ENCODE assay signal across 10 mouse cellular contexts in genomic region chr15:85913605-85914004, GRCm38 (mm10). TPM values are rescaled to one million over a fixed set of nuclear protein-coding genes. Genes with fewer than 3 reads are reported as not detected.
DNase-seq lines count a peak whose midpoint lies in the region; ATAC-seq and TF ChIP-seq lines count a peak whose summit lies in the region.
"Had no signal": no experiment of that assay in that cellular context is flagged by ENCODE, and none has a peak within 500 bp of the region (broad histone marks: within the 10 kb centered on the region; RNA-seq: fewer than 3 reads in every experiment).

No protein-coding gene starts in this region.

- in situ Hi-C loops in ES-E14 (cut with MboI; ENCODE audit: low sequenced_read_pairs in 2 of 2, unreplicated experiment in 2 of 2): loop anchor here (5.0 to 25.0 kb wide), 4 partner anchors 121 to 224 kb away; partner anchors contain the start of gene Celsr1 (in 1 of the 2)

- H3K4me2 ChIP-seq in intestine, embryonic 14.5 days (ENCODE audit: low read length): no peak overlapping the region
- no peak overlapping the region for H3K4me2 ChIP-seq in intestine, embryonic 16.5 days (ENCODE audit: low read depth, low read length)
- H3K4me2 ChIP-seq: heart, embryonic 13.5 days; neural tube, embryonic 12.5 days had no signal

- no peak overlapping the region for H3K4me3 ChIP-seq in intestine, embryonic 14.5 days (ENCODE audit: low read depth, low read length)
- no peak overlapping the region for H3K4me3 ChIP-seq in intestine, embryonic 16.5 days (ENCODE audit: low read length)
- no peak overlapping the region for H3K4me3 ChIP-seq in ES-E14 (ENCODE audit: insufficient read depth in 1 of 2, low read depth in 1 of 2, low read length in 2 of 2, poor library complexity in 1 of 2, severe bottlenecking in 1 of 2)
- H3K4me3 ChIP-seq: heart, embryonic 13.5 days; neural tube, embryonic 12.5 days had no signal

- no peaks in the 10 kb centered on the region for H3K27me3 ChIP-seq in intestine, embryonic 14.5 days (replicated peaks; ENCODE audit: control insufficient read depth, insufficient read depth, low read length)
- no peaks in the 10 kb centered on the region for H3K27me3 ChIP-seq in intestine, embryonic 16.5 days (replicated peaks; ENCODE audit: control insufficient read depth, insufficient read depth, low read length)
- H3K27me3 ChIP-seq: heart, embryonic 13.5 days; neural tube, embryonic 12.5 days had no signal

- no peak overlapping the region for H3K9ac ChIP-seq in intestine, embryonic 14.5 days (ENCODE audit: low read length)
- H3K9ac ChIP-seq in intestine, embryonic 16.5 days (ENCODE audit: low read depth, low read length): no peak overlapping the region
- no peak overlapping the region for H3K9ac ChIP-seq in ES-E14 (ENCODE audit: insufficient read depth, low read depth, low read length, poor library complexity, severe bottlenecking)
- H3K9ac ChIP-seq: heart, embryonic 13.5 days; neural tube, embryonic 12.5 days had no signal

- ATAC-seq in intestine, embryonic 14.5 days (replicated peaks; ENCODE audit: low FRiP score, low TSS enrichment, low read depth): no peak
- ATAC-seq in intestine, embryonic 16.5 days: no peak

- H3K36me3 ChIP-seq in intestine, embryonic 14.5 days (ENCODE audit: control insufficient read depth, insufficient read depth, low read length): no peaks in the 10 kb centered on the region
- no peaks in the 10 kb centered on the region for H3K36me3 ChIP-seq in intestine, embryonic 16.5 days (ENCODE audit: control insufficient read depth, insufficient read depth, low read length)
- no peaks in the 10 kb centered on the region for H3K36me3 ChIP-seq in ES-E14 (ENCODE audit: control insufficient read depth, insufficient read depth, low read length, poor library complexity, severe bottlenecking)

- DNase-seq in intestine, embryonic 14.5 days (ENCODE audit: low spot score): peak; percentile 94
- DNase-seq in B cell, adult 2 months: peak; percentile 84 to 85
- DNase-seq in ES-E14 (ENCODE audit: low read depth, low spot score): peak; percentile 56
- peak; percentile 57 for DNase-seq in embryo, embryonic 11.5 days (ENCODE audit: low read depth, low spot score)
- DNase-seq in lung, adult 18-20 months: peak; percentile 30 to 49
- DNase-seq in spleen, postnatal 4 days (ENCODE audit: low spot score in 2 of 2): peak; percentile 80 to 93
- DNase-seq in cerebellum, adult 9-10 months: no peak

- no peaks in the 10 kb centered on the region for H3K9me3 ChIP-seq in intestine, embryonic 14.5 days (ENCODE audit: control insufficient read depth, low read length)
- no peaks in the 10 kb centered on the region for H3K9me3 ChIP-seq in intestine, embryonic 16.5 days (ENCODE audit: control insufficient read depth, low read length)
- no peaks in the 10 kb centered on the region for H3K9me3 ChIP-seq in ES-E14 (ENCODE audit: control insufficient read depth, insufficient read depth, low read depth, low read length)
- H3K9me3 ChIP-seq: heart, embryonic 13.5 days had no signal

- WGBS in intestine, embryonic 14.5 days: 35% methylated on average over 2 of the region's 2 CpGs
- WGBS in intestine, embryonic 16.5 days: 41% methylated on average over 2 of the region's 2 CpGs

- H3K4me1 ChIP-seq in intestine, embryonic 14.5 days (replicated peaks; ENCODE audit: control insufficient read depth, insufficient read depth, low read length): peaks cover 5% of the 10 kb centered on the region; the same call in 1 of the 2 replicates
- H3K4me1 ChIP-seq in intestine, embryonic 16.5 days (ENCODE audit: control insufficient read depth, insufficient read depth, low read length): peaks cover 14% of the 10 kb centered on the region
- no peaks in the 10 kb centered on the region for H3K4me1 ChIP-seq in ES-E14 (ENCODE audit: control insufficient read depth in 2 of 2, insufficient read depth in 2 of 2, low read length in 2 of 2, poor library complexity in 1 of 2)

- no peak overlapping the region for H3K27ac ChIP-seq in intestine, embryonic 14.5 days (ENCODE audit: low read depth)
- H3K27ac ChIP-seq in intestine, embryonic 16.5 days (ENCODE audit: low read length): no peak overlapping the region
- H3K27ac ChIP-seq in ES-E14 (ENCODE audit: insufficient read depth, low read depth, low read length, poor library complexity, severe bottlenecking): no peak overlapping the region
- H3K27ac ChIP-seq: heart, embryonic 13.5 days; neural tube, embryonic 12.5 days had no signal

TF ChIP-seq in ES-E14, 5 proteins besides CTCF, POLR2A, EP300 and RAD21:
- TF ChIP-seq ZNF384 (IDR thresholded peaks at IDR 0.05; ENCODE audit: low read depth, low read length) (no peak), ZC3H11A (IDR thresholded peaks at IDR 0.05; ENCODE audit: borderline replicate concordance, low read depth, low read length) (peak; percentile 45; the same call in 1 of the 2 replicates)

RNA-seq across cellular contexts. Expression of gene Trmu, which starts 34.5 kb away (rescaled TPM):
- polyA plus RNA-seq in intestine, embryonic 14.5 days (2014; fragmentation: Nextera tagmentation; extraction: Ambion mirVana): 35.7 and 36.4 TPM in 2 replicates
- polyA plus RNA-seq in intestine, embryonic 16.5 days (2015; fragmentation: Nextera tagmentation; extraction: Ambion mirVana): 36.7 and 37.3 TPM in 2 replicates
- 30.4 and 32.2 TPM in 2 replicates for total RNA-seq in ES-E14 (2012; rRNA removed)

RNA-seq across cellular contexts. Expression of gene Gtse1, which starts 54.1 kb away (rescaled TPM):
- polyA plus RNA-seq in intestine, embryonic 14.5 days (2014; fragmentation: Nextera tagmentation; extraction: Ambion mirVana): 25.8 and 27.4 TPM in 2 replicates
- polyA plus RNA-seq in intestine, embryonic 16.5 days (2015; fragmentation: Nextera tagmentation; extraction: Ambion mirVana): 20.0 and 22.9 TPM in 2 replicates
- total RNA-seq in ES-E14 (2012; rRNA removed): 114 and 140 TPM in 2 replicates
